Mouse (Mus musculus) stomach, postnatal 0 days (tissue): ENCODE measurements at regions not wholly inside any gene's neighbourhood (a gene's known extent, or its start where the extent isn't known, plus 50 kb on each side); places are given as distances from the start of the nearest gene placed in this dataset.

Source experiments
- CTCF ChIP-seq: IDR thresholded peaks from 2 replicates; pipeline ENCODE4 v1.5.1; 2016; ENCODE audit warnings: antibody characterized with exemption, low read depth, mild to moderate bottlenecking, moderate library complexity
- EP300 ChIP-seq: optimal IDR thresholded peaks from 2 replicates; pipeline ENCODE3; 2016; ENCODE audit warnings: antibody characterized with exemption

- no peak for TF ChIP-seq CTCF
- no peak for TF ChIP-seq EP300
Observed at GRCm38 (mm10) chr7:116842894-116843293, 338.7 kb downstream of the Nucb2 start.
